Mouse (Mus musculus) cerebellum, adult 2 months (tissue): Measurements from ENCODE around the gene Fank1.

ENCODE experiments used
- CTCF ChIP-seq: fragments of 200-500 bp; IDR thresholded peaks from 2 replicates; pipeline ENCODE4 v1.5.1; 2011; ENCODE audit warnings: low read depth, mild to moderate bottlenecking, control low read depth, low read length, moderate library complexity, borderline replicate concordance; ENCODE audit not compliant: insufficient read depth
- POLR2A ChIP-seq: fragments of 200-500 bp; IDR thresholded peaks from 2 replicates; pipeline ENCODE4 v1.6.1; 2011; ENCODE audit warnings: low read length, control low read depth, borderline replicate concordance; ENCODE audit not compliant: insufficient read depth

DNA sequence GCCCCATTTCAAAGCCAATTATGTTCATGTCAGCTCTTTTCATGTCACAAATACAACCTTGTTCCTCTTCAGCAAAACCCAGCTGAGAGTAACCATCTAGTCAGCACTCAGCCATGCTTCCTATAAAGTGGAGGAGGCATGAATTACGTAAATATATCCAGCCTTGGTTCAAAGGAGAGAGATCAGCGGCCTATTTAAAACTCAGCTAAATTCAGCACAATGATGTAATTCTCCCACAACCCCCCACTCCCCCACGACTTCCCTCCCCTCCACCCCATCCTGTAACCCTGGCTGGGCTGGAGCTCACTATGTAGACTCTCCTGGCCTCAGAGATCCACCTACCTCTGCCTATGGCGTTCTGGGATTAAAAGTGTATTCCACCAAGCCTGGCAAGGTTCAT is 32.0 kb upstream of the Fank1 start:
- TF ChIP-seq CTCF (no peak), POLR2A (no peak)
